Mouse (Mus musculus): Measurements from ENCODE around the gene Sgpp2. TPM values are rescaled to one million over a fixed set of nuclear protein-coding genes. Genes with fewer than 3 reads are reported as not detected.

Sgpp2 gene
- polyA plus RNA-seq, 1 experiment from 2014 or later = 22.1 TPM

DNA sequence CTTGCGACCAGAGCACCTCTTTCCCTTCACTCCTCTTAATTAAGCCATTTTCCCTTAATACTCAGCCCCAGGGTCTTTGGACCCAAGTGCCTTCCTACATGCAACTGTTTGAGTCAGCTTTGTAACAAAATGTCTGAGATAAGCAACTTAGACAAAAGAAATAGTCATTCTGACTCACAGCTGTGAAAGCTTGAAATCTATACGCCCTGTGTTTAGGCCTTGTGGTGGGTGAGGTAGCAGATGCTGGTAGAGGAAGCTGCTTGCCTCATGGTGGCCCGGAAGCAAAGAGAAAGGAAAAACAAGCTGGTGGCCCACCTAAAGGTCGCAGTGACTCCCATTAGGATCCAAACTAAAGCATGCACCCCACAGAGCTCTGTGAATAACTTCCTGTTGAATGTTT lies 77.7 kb downstream of the Sgpp2 start:
- no peaks in the 10 kb centered on the region for H3K27me3 ChIP-seq (ENCODE audit: insufficient read depth, low read length)
- ATAC-seq (ENCODE audit: low FRiP score, low TSS enrichment) = no peak
- WGBS = 64% methylated on average over 4 of the region's 4 CpGs
- H3K4me1 ChIP-seq (ENCODE audit: insufficient read depth, low read length) = no peaks in the 10 kb centered on the region
- no peaks in the 10 kb centered on the region for H3K9me3 ChIP-seq (ENCODE audit: low read length)
- no peak overlapping the region for H3K4me2 ChIP-seq (replicated peaks; ENCODE audit: low read depth, low read length)
- H3K9ac ChIP-seq (replicated peaks; ENCODE audit: low read length) = no peak overlapping the region
- H3K4me3 ChIP-seq (ENCODE audit: low read length) = no peak overlapping the region
- no peak overlapping the region for H3K27ac ChIP-seq (ENCODE audit: low read length)
- no peaks in the 10 kb centered on the region for H3K36me3 ChIP-seq (ENCODE audit: insufficient read depth, low read length)

DNA sequence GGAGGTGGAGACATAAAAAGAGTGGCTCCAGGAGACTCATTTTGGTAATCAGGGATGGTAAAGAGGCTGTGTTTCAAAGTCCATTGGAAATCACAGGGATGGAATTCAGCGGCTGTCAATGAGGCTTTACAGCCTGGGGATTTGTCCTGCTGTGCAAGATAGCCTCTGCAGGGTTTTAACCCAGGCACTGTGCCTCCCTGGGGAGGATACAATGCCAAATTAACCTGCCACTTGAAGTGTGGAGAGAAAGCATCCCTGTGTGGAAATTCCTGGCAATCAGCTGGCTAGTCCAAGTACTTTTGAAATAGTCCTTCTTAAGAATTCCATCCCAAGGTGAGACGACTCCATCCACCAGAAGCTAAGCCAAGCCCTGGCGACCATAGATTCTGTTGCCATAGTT lies 78.7 kb downstream of the Sgpp2 start:
- no peaks in the 10 kb centered on the region for H3K36me3 ChIP-seq (ENCODE audit: insufficient read depth, low read length)
- H3K27ac ChIP-seq (ENCODE audit: low read length) = no peak overlapping the region
- H3K9ac ChIP-seq (replicated peaks; ENCODE audit: low read length) = no peak overlapping the region
- no peak overlapping the region for H3K4me2 ChIP-seq (replicated peaks; ENCODE audit: low read depth, low read length)
- H3K9me3 ChIP-seq (ENCODE audit: low read length) = no peaks in the 10 kb centered on the region
- no peaks in the 10 kb centered on the region for H3K4me1 ChIP-seq (ENCODE audit: insufficient read depth, low read length)
- no peaks in the 10 kb centered on the region for H3K27me3 ChIP-seq (ENCODE audit: insufficient read depth, low read length)
- no peak overlapping the region for H3K4me3 ChIP-seq (ENCODE audit: low read length)
- ATAC-seq (ENCODE audit: low FRiP score, low TSS enrichment) = no peak
- WGBS = 23% methylated on average over 3 of the region's 3 CpGs

DNA sequence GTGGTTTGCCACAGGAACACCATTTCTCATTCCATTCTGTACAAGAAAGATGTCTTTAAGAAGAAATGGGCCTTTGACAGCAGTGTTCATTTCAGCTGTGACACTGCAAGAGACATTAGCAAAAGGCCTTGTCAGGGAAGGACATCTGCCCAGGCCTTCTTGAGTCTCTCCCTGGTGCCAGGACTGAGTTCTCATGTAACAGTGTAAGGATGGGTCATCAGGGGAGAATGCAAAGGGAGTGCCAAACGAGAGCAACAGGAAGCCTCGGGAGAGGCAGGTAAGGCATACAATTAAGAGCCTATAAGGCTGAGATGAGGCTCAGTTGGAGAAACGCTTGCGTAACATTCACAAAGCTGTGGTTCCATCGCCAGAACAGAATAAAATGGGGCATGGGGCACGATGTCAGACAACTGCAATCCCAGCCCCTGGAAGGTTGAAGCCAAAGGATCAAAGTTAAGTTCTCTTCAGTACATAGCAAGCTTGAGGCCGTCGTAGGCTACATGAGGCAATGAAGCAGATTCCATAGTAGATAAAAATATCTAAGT lies 85.1 kb downstream of the Sgpp2 start:
- peaks cover 11% of the 10 kb centered on the region for H3K4me1 ChIP-seq (ENCODE audit: insufficient read depth, low read length)
- no peak overlapping the region for H3K4me3 ChIP-seq (ENCODE audit: low read length)
- WGBS = 62% methylated on average over 8 of the region's 8 CpGs
- H3K27ac ChIP-seq (ENCODE audit: low read length) = no peak overlapping the region
- H3K9me3 ChIP-seq (ENCODE audit: low read length) = no peaks in the 10 kb centered on the region
- no peak overlapping the region for H3K4me2 ChIP-seq (replicated peaks; ENCODE audit: low read depth, low read length)
- ATAC-seq (ENCODE audit: low FRiP score, low TSS enrichment) = no peak
- no peak overlapping the region for H3K9ac ChIP-seq (replicated peaks; ENCODE audit: low read length)
- no peaks in the 10 kb centered on the region for H3K36me3 ChIP-seq (ENCODE audit: insufficient read depth, low read length)
- no peaks in the 10 kb centered on the region for H3K27me3 ChIP-seq (ENCODE audit: insufficient read depth, low read length)

DNA sequence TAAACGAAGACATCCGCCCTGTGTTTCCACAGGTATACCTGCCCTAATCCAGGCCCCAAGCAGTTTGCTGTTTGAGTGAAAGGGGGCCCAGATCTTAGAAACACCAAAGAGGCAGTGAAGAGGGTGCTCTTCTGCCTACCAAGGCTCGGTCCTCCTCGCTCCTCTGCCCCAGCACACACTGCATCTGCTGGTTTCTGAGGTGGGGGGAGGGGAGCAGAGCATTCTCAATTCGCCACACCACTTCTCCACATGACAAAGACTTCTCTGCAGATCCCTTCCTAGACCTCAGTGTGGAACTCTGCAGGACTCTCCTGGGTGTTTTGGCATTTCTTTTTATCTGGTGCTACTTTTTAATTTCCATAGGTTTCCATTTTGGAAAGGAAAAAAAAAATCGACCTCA lies 85.6 kb downstream of the Sgpp2 start:
- H3K27ac ChIP-seq (ENCODE audit: low read length) = no peak overlapping the region
- ATAC-seq (ENCODE audit: low FRiP score, low TSS enrichment) = no peak

DNA sequence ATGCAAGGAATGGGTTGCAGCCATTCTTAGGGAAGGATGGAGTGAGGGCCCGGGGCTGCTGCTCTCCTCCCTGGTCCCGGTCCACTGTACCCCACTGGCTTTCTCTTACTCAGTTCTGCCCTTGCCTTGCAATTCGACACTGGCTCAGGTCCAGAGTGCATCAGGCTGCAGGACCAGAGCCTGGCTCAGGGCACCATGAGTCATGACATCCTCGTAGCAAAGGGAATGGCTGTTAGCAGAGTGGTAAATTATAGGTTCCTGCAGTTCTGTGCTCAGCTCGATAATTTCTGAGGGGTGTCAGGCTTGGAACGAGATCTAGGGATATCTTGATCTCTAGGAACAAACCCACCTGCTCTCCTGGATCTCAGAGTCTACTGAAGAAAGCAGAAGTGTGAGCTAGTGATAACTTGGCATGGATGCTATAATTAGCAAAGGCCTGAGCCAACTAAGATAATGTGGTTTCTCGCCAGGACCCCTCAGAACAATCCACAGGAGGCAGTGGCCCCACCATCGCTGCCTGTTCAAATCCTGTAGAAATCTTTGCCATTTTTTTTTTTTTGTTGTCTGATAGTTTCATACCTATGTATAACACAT lies 86.3 kb downstream of the Sgpp2 start:
- peak; percentile 77; the same call in 1 of the 2 replicates for ATAC-seq (ENCODE audit: low FRiP score, low TSS enrichment)
- Histone ChIP-seq H3K36me3 (ENCODE audit: insufficient read depth, low read length) (no peaks in the 10 kb centered on the region), H3K9ac (replicated peaks; ENCODE audit: low read length) (no peak overlapping the region), H3K4me2 (replicated peaks; ENCODE audit: low read depth, low read length) (no peak overlapping the region), H3K9me3 (ENCODE audit: low read length) (no peaks in the 10 kb centered on the region), H3K27me3 (ENCODE audit: insufficient read depth, low read length) (no peaks in the 10 kb centered on the region), H3K27ac (ENCODE audit: low read length) (no peak overlapping the region), H3K4me1 (ENCODE audit: insufficient read depth, low read length) (peaks cover 11% of the 10 kb centered on the region), H3K4me3 (ENCODE audit: low read length) (no peak overlapping the region)
- WGBS = 32% methylated on average over 8 of the region's 8 CpGs

More for the DNA sequence above, 85.6 kb downstream of the Sgpp2 start:
- Histone ChIP-seq H3K4me3 (ENCODE audit: low read length) (no peak overlapping the region), H3K27me3 (ENCODE audit: insufficient read depth, low read length) (no peaks in the 10 kb centered on the region), H3K9ac (replicated peaks; ENCODE audit: low read length) (no peak overlapping the region), H3K4me1 (ENCODE audit: insufficient read depth, low read length) (peaks cover 11% of the 10 kb centered on the region), H3K4me2 (replicated peaks; ENCODE audit: low read depth, low read length) (no peak overlapping the region), H3K9me3 (ENCODE audit: low read length) (no peaks in the 10 kb centered on the region), H3K36me3 (ENCODE audit: insufficient read depth, low read length) (no peaks in the 10 kb centered on the region)
- 47% methylated on average over 6 of the region's 6 CpGs for WGBS

DNA sequence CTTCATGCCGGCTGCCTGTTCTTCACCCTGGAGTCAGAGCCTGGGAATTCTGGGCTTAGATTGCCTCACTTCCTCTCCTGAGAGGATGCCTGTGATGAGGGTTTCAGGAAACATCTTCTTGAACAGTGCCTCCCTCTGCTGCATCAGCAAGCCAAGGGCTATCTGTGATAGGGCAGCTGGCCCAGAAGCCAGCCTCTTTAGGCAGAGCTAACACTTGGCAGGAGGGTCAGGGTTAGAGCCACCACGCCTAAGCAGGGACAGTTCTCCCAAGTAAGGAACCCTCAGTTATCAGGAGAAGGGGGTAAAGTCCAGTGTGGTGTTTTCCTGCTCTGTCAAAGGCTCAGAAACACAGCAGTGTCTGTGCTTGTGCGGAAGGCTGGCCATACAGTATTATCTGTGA lies 89.6 kb downstream of the Sgpp2 start:
- 75% methylated on average over 3 of the region's 3 CpGs for WGBS
- no peak for ATAC-seq (ENCODE audit: low FRiP score, low TSS enrichment)
- H3K9ac ChIP-seq (replicated peaks; ENCODE audit: low read length) = no peak overlapping the region

DNA sequence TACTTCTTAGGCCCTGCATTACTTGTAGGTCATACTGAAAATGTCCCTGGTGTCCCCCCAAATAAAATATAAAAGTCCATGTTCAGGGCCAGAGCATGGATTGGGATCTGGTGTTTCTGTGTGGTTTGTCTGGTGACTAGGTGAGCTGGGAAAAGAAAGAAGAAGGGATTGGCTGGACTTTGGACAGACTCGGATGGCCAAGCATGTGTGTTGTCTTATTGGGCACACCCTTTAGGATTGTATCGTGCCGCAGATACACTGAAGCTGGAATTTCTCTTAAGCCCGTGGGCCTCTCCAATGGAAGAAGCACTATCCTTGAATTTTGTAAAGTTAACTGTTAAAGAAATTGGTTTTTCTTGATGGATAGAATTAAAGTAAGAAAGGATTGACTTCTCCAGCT lies 91.3 kb downstream of the Sgpp2 start:
- H3K27me3 ChIP-seq (ENCODE audit: insufficient read depth, low read length) = no peaks in the 10 kb centered on the region
- ATAC-seq (ENCODE audit: low FRiP score, low TSS enrichment) = no peak

More for the DNA sequence above, 89.6 kb downstream of the Sgpp2 start:
- H3K27me3 ChIP-seq (ENCODE audit: insufficient read depth, low read length) = no peaks in the 10 kb centered on the region
- no peak overlapping the region for H3K4me2 ChIP-seq (replicated peaks; ENCODE audit: low read depth, low read length)
- H3K36me3 ChIP-seq (ENCODE audit: insufficient read depth, low read length) = 0 out of 2 replicates have a peak, but pooled peaks cover 2% of the 10 kb centered on the region
- peaks cover 11% of the 10 kb centered on the region for H3K4me1 ChIP-seq (ENCODE audit: insufficient read depth, low read length)
- H3K9me3 ChIP-seq (ENCODE audit: low read length) = no peaks in the 10 kb centered on the region
- no peak overlapping the region for H3K4me3 ChIP-seq (ENCODE audit: low read length)
- H3K27ac ChIP-seq (ENCODE audit: low read length) = no peak overlapping the region

DNA sequence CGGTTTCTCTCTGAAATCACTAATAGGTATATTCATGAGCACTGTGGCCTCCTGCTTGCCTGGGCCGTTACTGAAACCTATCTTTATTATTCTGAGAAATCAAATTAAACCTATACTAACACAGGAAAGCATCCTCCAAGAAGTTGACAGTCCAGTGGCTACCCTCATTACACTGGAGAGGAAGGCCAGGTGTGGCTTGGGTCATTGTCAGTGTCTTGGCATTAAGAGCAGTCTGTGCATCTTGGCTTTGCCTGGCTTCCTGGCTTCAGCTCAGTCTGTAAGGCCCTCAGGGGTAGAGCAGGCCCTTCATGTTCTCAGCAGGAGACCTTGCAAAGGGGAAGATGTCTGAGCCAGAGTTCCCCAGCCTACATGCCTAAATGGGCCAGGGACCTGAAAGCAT lies 99.3 kb downstream of the Sgpp2 start:
- WGBS = 92% methylated on average over 2 of the region's 2 CpGs
- Histone ChIP-seq H3K9ac (replicated peaks; ENCODE audit: low read length) (no peak overlapping the region), H3K27me3 (ENCODE audit: insufficient read depth, low read length) (no peaks in the 10 kb centered on the region), H3K9me3 (ENCODE audit: low read length) (no peaks in the 10 kb centered on the region), H3K4me1 (ENCODE audit: insufficient read depth, low read length) (no peaks in the 10 kb centered on the region), H3K36me3 (ENCODE audit: insufficient read depth, low read length) (no peaks in the 10 kb centered on the region), H3K4me3 (ENCODE audit: low read length) (no peak overlapping the region), H3K4me2 (replicated peaks; ENCODE audit: low read depth, low read length) (no peak overlapping the region), H3K27ac (ENCODE audit: low read length) (no peak overlapping the region)
- no peak for ATAC-seq (ENCODE audit: low FRiP score, low TSS enrichment)

More for the DNA sequence above, 91.3 kb downstream of the Sgpp2 start:
- H3K9ac ChIP-seq (replicated peaks; ENCODE audit: low read length) = no peak overlapping the region
- H3K4me2 ChIP-seq (replicated peaks; ENCODE audit: low read depth, low read length) = no peak overlapping the region
- 0 out of 2 replicates have a peak, but pooled peaks cover 2% of the 10 kb centered on the region for H3K36me3 ChIP-seq (ENCODE audit: insufficient read depth, low read length)
- H3K4me1 ChIP-seq (ENCODE audit: insufficient read depth, low read length) = no peaks in the 10 kb centered on the region
- H3K27ac ChIP-seq (ENCODE audit: low read length) = no peak overlapping the region
- whole genome bisulfite sequencing = 91% methylated on average over 4 of the region's 4 CpGs
- no peaks in the 10 kb centered on the region for H3K9me3 ChIP-seq (ENCODE audit: low read length)
- H3K4me3 ChIP-seq (ENCODE audit: low read length) = no peak overlapping the region

DNA sequence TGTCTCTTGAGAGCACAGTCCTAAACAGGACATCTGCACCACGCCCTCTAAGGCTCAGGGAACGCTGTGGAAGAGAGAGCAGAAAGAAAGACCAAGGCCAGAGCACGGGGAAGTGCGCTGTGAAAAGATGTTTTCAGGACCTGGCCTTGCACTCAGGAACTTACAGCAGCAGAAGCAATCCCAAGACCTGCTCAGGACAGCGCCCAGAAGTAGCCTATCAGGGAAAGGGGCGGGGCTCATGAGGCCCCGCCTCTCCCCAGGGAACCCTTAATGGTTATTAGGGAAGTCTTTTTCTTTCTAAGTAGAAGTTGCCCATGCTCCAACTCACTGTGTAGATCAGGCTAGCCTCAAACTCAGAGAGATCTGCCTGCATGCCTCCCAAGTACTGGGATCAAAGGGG lies 102.5 kb downstream of the Sgpp2 start:
- Histone ChIP-seq H3K4me1 (ENCODE audit: insufficient read depth, low read length) (no peaks in the 10 kb centered on the region), H3K9ac (replicated peaks; ENCODE audit: low read length) (no peak overlapping the region), H3K4me2 (replicated peaks; ENCODE audit: low read depth, low read length) (no peak overlapping the region), H3K9me3 (ENCODE audit: low read length) (no peaks in the 10 kb centered on the region), H3K4me3 (ENCODE audit: low read length) (no peak overlapping the region), H3K27me3 (ENCODE audit: insufficient read depth, low read length) (no peaks in the 10 kb centered on the region), H3K36me3 (ENCODE audit: insufficient read depth, low read length) (peaks cover 2% of the 10 kb centered on the region; the same call in 1 of the 2 replicates), H3K27ac (ENCODE audit: low read length) (no peak overlapping the region)
- WGBS = 22% methylated on average over 7 of the region's 7 CpGs
- peak; percentile 61; the same call in 1 of the 2 replicates for ATAC-seq (ENCODE audit: low FRiP score, low TSS enrichment)

DNA sequence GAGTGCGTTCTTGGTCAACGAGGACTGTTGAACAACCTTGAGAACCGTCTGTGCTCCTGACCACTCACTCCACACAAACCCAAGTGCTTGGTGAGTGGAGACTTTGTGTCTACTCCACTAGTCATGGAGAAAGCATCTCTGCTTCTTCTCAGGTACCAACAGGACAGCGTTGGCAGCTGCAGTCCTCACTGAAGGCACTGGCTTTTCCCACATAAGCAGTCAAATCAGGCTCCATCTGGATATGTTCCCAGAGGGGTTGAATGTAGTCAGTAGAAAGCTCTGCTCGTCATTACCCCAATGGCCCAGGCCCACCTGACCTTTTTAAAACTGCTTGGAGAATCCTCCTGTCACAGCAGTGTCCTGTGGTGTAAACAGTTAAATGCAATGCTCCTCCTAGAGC lies 104.3 kb downstream of the Sgpp2 start:
- H3K9ac ChIP-seq (replicated peaks; ENCODE audit: low read length) = no peak overlapping the region
- no peak for ATAC-seq (ENCODE audit: low FRiP score, low TSS enrichment)
- 82% methylated on average over 5 of the region's 5 CpGs for WGBS
- H3K4me2 ChIP-seq (replicated peaks; ENCODE audit: low read depth, low read length) = no peak overlapping the region
- H3K27me3 ChIP-seq (ENCODE audit: insufficient read depth, low read length) = no peaks in the 10 kb centered on the region
- H3K9me3 ChIP-seq (ENCODE audit: low read length) = no peaks in the 10 kb centered on the region
- H3K36me3 ChIP-seq (ENCODE audit: insufficient read depth, low read length) = peaks cover 6% of the 10 kb centered on the region; the same call in 1 of the 2 replicates
- H3K4me1 ChIP-seq (ENCODE audit: insufficient read depth, low read length) = no peaks in the 10 kb centered on the region
- no peak overlapping the region for H3K4me3 ChIP-seq (ENCODE audit: low read length)
- no peak overlapping the region for H3K27ac ChIP-seq (ENCODE audit: low read length)

Measured in kidney, embryonic 16.5 days (tissue).